Mouse (Mus musculus) kidney, postnatal 14 days (tissue): Measurements from ENCODE around the gene Slc1a7.

ENCODE experiments used
- DNase-seq: peaks from one replicate; pipeline ENCODE4 v3.0.0; 2022; ENCODE audit warnings: mixed read lengths

The Slc1a7 gene

GRCm38 (mm10) chr4:108055873-108056272 lies 87.7 kb downstream of the Slc1a7 start:
- no peak for DNase-seq

GRCm38 (mm10) chr4:108057247-108057646 lies 89.1 kb downstream of the Slc1a7 start:
- DNase-seq = no peak

- no peak for DNase-seq
Observed at GRCm38 (mm10) chr4:108058166-108058565, 90.0 kb downstream of the Slc1a7 start.

- DNase-seq = no peak
Observed at GRCm38 (mm10) chr4:108059601-108060379, 91.7 kb downstream of the Slc1a7 start.

- DNase-seq = no peak
Observed at GRCm38 (mm10) chr4:108060774-108061173, 92.6 kb downstream of the Slc1a7 start.

GRCm38 (mm10) chr4:108062524-108062923 lies 94.4 kb downstream of the Slc1a7 start:
- no peak for DNase-seq
